Mouse (Mus musculus): ENCODE measurements at regions not wholly inside any gene's neighbourhood (a gene's known extent, or its start where the extent isn't known, plus 50 kb on each side); places are given as distances from the start of the nearest gene placed in this dataset.

GRCm38 (mm10) chr3:128222344-128222743 lies 326.2 kb upstream of the Fam241a start:
- peak; percentile 42 to 69 for DNase-seq

DNA sequence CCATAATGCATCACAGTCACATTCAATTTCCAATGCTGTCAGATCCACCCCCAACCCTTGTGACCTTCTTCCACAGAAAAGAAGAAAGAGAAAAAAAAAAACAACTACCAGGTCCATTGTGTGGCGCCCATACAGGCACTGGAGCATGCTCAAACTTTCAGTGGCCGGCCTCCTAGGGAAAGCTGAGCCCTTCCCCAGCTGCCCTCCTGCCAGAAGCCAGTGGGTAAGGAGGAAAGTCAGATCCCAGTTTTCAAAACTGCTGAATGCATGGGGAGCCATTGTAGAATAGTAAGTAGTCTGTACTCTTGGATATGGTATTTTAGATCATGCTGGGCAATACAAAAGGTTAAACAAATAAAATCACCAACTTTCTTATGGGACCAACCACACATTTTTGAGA lies 325.5 kb upstream of the Fam241a start:
- DNase-seq: peak in 1 of 2 experiments; percentile 25

GRCm38 (mm10) chr3:128220776-128221550 lies 324.8 kb upstream of the Fam241a start:
- peak; percentile 32 to 48 for DNase-seq

DNA sequence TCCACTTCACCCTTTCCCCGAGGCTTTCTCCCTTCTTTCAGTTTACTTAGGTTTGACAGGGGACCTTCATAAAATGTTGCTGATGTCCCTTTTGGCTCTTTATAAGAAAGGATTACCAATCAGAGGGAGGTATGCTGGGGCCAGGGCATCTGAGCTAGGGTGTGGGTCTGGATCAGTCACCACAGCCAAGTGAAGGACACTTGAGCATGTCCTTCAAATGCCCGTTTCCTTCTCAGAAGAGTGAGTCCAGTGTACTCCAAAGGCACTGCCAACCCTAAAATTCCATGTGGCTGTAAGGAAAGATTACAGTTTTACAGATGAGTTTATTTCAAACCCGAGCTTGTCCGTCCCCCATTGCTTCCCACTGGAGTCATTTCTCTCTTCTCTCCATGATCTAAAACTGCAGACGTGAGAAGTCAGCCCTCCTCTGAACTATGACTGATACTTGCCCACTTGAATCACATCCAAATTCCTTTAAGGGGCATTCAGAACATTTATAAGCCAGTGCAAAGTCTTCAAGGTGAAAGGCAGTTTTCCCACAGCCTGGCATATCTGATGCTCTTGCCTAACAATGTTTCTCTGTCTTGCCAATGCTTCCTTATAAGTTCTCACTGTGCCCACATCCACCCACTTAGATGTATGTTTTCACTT lies 321.8 kb upstream of the Fam241a start:
- no peak for DNase-seq

DNA sequence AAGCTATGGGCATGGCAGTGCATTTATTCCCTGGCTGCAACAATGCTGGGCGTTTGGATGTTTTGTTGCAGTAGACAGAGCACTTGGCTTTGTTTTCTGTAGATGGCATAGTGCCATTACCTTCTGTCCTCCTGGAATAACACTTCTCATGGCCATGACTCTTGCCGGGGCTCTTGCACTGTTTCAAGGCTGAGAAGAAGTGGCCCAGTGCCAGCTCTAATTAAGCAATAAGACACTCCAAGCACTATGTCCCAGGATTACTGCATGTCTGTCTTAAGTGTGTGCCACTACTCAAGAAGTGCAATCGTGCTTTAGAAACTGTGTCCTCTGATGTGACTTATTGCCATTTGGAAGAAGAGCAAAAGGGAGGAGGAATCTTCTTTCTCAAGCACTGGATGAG lies 316.1 kb upstream of the Fam241a start:
- DNase-seq: peak; percentile 85 to 87

DNA sequence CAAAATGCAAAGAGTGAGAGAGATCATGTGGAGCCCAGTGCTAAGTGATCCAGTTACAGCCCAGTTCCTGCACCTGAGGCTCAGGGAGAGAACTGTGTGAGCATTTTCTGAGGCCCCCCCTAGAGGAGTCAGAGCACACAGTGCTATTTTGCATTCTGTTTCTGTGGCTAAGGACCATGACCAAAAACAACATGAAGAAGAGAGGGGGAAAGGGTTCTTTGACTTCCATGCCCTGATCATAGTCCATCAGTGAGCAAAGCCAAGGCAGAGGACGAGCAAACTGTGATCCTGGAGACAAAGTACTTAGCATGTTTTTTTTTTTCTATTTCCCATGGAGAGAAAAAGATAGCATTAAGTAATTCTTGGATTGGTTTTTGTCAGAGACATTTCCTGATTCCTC lies 314.5 kb upstream of the Fam241a start:
- peak in 1 of 2 experiments; percentile 20 for DNase-seq

DNA sequence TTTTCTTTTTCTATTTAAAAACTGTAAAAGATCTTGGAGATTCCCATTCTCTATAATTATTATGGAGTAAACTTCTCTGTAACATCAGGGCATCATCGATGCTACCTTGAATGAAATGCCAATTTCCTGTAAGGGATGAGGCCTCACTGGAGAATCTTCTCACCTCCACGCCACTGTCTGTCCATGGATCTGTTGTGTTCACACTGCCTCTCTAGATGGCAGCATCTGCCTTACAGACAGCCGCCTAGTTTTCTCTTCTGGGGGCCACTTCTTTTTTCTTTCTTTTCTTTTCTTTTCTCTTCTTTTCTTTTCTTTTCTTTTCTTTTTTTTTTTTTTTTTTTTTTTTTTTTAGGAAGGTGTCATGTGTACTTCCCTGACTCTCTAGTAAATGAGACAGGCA lies 310.8 kb upstream of the Fam241a start:
- peak in 1 of 2 experiments; percentile 15 for DNase-seq

DNA sequence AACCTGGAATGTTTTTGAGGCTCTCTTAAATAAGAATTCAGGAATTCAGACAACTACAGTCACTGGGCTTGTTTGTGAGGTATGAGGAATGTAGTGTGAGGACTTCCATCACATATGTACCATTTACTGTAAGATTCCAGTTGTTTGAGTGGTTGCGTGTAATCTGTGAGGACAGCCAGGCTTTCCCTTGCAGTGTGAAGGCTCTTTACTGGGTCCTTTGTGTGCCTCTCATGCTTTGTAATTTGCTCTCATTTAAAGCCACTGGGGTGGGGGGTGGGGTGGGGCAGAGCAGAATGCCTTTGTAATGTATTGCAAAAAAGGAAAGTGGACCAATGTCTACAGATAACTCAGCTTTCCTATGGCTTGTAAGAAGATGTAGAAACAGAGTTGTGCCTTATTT lies 310.4 kb upstream of the Fam241a start:
- no peak for DNase-seq

- DNase-seq: no peak
These were observed 304.6 kb upstream of the Fam241a start for GRCm38 (mm10) chr3:128200574-128201235.

DNA sequence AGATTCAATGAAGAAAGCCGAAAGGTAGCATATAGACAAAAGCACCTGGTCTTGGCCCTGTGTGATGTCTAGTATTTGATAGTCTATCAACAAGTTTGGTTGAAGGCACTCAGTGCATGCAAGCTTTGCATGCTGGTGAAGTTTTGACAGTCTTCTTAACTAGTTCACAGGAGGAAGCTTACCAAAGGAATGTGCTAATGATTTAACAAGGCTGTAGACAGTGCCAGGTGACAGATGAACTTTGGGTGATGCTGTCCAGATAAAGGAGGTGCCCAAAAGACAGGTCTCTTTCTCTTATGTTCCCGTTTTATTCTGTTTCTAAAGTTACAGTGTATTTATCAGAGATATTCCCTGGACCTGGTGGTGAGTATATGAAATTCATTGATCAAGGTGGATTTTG lies 303.3 kb upstream of the Fam241a start:
- no peak for DNase-seq

DNA sequence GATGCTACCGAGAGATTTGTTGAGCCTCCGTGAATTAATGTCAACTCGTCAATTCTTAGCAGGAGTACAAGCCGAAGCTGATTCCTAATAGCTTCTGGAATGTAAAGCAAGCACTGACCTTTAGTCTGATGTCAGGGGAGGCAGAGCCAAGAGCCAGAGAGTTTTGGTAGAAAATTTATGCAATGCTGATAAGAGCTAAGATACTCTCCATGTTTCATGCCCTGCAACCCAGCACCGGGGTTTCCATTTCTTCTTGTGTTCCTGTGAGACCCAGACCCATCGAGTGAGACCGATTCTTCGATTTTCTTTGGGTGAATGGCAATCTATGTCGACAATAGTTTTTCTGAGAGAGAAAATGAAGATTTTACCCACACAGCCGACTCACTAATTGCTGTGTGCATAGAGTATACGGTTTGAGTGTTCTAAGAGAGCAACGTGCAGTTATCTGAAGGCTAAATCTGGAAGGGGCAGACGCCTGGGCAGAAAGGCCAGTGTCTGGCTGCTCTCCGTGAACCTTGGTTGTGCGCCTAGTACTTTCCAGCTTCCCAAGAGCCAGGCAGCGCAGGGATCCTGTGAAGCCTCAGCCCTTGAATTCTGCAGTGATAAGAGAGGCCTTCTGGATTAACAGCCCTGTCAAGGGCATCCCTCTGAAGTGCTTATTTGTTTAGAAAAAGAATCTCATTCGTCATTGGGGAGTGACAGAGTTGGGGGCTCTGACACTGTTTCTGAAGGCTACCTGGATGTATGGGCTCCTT lies 296.1 kb upstream of the Fam241a start:
- DNase-seq: no peak

DNA sequence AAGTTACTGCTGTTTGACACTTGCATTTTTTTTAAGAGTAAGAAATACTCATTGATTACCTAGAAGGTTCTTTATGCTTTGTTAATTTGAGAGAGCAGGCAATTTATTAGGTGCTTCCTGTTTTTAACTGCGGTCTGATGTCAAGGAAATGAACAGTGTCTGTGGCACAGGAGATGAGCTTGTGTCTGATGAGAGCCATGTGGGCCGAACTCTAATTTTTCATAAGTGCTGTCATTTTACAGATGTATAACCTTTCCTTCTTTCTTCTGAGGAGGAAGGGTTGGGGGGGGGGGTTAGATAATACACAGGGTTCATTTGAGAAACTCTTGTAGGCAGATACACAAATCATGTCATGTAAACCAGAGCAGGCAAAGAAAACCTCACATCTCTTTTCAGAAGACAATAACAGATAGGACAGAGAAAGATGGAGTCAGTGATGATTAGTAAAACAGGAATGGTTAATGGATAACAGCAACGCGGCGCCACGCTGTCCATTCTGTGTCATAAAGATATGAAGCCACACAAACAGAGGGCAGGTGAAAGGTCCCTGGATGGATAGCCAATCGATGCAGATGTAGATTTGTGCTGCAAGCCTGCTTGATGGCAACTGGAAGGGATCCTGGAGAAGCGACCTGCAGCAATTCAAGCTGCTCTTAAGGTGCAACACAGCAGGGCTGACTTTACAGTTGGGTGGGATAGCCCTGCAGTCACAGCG lies 291.4 kb upstream of the Fam241a start:
- no peak for DNase-seq

DNA sequence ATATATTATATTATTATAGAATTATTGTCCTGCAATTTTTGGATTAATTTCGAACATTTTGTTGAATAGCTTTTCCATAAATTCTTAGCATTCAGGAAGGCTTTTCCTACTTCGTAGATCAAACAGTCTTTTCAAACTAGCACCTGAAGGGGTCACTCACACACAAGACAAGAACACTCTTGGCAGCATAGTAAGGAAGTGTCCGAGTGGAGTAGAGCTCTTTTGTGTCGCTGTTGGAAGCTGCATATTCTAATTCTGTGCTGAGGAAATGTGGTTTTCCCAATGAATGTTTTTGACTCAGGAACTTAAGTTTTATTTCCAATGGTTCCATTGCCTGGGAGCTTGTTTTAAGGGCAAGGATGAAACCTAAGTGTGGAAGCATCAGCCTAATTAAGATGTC lies 290.2 kb upstream of the Fam241a start:
- DNase-seq: peak; percentile 61 to 66

DNA sequence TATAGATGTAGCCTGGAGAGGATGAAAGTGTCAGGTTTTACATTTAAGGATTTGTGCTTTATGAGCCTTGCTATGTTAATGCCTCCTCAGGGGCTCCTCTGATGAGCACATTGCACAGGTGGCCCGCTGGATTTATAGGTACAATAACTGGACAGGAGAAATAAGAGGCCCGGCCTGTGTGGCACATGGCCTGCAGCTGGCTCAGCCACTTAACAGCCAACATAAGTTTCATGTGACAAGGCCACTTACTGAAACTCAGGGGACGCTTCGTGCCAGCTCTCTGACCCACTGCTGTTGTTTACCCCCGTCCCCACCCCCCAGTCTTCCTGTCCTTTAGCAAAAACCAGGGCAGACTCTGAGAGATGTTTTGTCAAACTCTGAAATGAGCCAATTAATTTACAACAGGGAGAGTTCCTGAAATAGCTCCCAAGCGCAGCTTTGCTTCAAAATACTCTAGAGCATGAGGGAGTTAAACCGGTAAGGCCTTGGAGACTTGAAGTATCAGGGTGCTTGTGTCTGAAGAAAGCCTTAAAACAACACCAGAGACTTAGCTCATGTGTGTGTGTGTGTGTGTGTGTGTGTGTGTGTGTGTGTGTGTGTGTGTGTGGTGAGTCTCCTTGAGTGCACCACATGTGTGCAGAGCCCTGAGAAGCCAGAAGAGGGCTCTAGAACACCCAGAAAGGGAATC lies 285.2 kb upstream of the Fam241a start:
- DNase-seq: no peak

- DNase-seq: peak in 1 of 2 experiments; percentile 1
These were observed 253.1 kb upstream of the Fam241a start for GRCm38 (mm10) chr3:128149216-128149615.

DNA sequence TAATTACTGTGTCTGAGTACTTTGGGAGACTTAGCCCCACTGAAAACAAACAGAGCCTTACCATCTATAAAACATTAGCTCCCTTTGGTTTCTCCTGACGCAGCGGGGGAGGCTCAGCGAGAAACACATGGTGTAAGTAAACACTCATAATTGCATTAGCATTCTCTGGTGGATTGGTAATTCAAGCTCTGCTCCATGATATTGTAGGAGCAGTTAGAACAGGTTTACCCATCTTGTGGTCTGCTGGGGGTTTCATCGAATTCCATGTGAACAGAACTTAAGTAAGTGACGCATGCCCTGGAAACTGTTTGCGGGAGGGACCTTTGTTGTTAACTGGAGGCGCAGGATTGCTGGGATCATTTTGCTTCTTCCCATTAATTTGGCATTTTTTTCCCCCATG lies 249.2 kb upstream of the Fam241a start:
- DNase-seq: no peak

GRCm38 (mm10) chr3:128127836-128128235 lies 231.7 kb upstream of the Fam241a start:
- DNase-seq: no peak

DNA sequence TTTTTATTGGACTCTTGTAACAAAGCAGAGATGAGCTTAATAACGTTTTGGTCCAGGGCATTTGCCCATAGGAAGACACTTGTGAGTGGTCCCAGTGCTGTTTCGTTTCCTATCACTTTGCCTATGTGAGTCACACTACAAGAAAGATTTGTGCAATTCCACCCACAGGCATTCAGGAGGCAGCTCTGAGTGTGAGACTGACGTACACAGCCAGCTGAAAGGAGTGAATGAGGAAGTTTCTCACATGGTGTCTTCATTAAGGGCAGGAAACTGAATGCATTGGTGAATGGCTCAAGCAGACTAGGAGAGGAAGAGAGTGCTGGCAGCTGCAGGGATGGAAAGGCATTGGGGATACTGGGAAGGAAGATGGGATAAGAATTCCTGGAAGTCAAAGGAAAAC lies 230.5 kb upstream of the Fam241a start:
- no peak for DNase-seq

DNA sequence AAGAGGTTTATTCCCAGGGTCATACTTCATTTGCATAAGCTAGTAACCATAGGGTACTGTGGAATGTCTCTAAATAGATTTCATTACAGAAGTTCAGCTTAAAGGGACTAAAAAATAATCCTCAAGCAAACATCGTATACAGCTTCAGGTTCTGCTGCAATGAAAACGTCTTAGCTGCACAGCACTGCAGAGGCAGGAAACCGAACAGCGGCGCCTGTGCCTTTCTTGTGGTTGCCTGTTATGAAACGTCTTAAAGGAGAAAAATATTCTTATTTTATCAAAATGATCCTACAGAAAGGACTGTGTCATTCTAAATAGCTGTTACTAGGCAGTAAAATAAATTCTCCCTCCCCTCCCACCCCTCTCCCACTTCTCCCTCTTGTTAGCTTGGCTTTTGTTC lies 226.0 kb upstream of the Fam241a start:
- DNase-seq: no peak

GRCm38 (mm10) chr3:128120647-128121440 lies 224.7 kb upstream of the Fam241a start:
- no peak for DNase-seq

GRCm38 (mm10) chr3:128113209-128113608 lies 217.1 kb upstream of the Fam241a start:
- DNase-seq: peak; percentile 49 to 63
